Mouse (Mus musculus): ENCODE results near the gene Tstd1.
A peak's percentile ranks its signal among the peaks of the same experiment; 100 is the strongest.

The Tstd1 gene

DNA sequence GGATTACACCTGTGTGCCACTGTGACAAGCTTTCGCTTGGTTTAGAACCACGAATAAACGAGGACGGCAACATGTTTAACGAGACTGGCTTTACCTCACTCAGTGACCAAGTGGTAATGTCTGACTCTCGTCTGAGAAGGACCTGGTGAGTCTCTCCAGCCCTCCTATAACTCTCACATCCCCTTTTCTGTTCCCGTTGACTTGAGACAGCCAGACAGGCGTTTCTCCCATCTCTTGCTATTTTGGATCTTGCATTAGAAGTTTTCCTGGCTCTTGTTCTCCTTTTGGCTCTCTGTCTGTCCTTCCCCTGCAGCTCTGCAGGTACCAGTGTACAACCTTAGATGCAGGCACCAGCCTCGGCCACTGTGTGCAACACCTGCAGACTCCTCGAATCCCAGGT lies 32.3 kb downstream of the Tstd1 start:
- no peak for DNase-seq (ENCODE audit: extremely low read depth, insufficient read length, low spot score)

DNA sequence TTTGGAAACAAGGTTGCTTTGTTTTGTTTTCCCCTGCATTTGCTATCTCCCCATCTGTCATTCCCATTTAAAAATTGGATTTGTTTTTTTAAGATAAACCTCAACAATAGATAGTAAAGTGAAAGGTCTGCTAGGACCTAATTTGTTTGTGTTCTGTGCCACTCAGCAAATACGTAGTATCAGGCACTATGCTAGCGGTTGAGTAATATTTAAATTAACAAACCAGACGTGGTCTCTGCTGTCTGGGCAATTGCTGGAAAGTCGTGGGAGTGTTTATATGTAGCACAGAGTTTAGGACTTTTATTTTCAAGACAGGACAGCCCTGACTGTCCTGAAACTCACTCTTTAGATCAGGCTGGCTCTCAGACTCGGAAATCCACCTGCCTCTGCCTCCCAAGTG lies 33.9 kb downstream of the Tstd1 start:
- DNase-seq (ENCODE audit: extremely low read depth, insufficient read length, low spot score): no peak

DNA sequence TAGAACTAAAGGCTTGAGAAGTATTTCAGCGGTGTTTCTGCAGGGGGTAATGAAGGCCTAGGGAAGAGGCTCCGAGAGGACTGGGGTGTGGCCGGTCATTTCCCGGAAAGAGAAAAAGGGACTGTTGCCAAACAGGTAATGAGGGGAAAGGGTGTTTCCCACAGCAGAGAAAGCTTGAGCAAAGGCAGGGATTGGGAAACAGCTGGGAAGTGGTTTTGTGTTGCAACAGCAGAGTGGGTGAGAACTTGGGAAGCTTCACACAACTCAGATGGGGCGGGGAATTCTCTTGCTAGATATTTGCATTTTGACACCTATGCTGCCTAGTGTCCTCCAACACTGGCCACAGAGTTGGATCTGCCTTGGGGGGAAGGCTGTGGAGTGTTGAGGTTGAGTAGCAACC lies 34.3 kb downstream of the Tstd1 start:
- DNase-seq (ENCODE audit: extremely low read depth, insufficient read length, low spot score): no peak

DNA sequence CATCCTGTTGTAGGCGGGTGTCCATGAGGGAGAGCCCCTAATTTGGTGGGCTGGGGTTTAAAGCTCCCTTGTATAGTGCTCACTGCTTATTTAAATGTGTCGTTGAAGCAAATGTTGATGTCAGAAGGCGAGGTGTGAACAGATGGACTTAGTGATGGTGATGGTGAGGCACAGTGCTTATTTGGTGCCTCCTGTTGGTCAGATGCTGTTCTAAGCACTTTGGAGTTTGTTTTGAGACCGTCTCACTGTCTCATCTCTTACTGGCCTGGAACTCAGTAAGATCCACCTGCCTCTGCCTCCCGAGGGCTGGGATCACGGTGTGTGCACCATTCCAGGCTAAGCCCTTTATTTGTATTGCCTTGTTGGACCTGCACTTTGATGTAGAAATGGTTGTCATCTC lies 36.3 kb downstream of the Tstd1 start:
- DNase-seq (ENCODE audit: extremely low read depth, insufficient read length, low spot score): no peak

DNA sequence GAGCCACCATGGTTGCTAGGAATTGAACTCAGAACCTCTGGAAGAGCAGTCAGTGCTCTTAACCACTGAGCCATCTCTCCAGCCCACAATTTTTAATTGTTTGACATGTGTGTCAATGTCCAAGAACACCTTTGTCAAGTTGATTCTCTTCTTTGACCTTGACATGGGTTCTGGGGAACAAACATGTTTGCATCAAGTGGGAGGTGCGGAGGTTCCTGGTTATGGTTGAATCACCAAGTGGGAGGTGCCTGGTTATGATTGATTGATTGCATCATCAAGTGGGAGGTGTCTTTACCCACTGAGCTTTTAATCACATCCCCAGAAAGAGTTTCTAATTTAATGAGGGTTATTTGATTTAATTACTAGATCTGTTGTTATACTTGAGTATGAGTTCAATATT lies 38.9 kb downstream of the Tstd1 start:
- no peak for DNase-seq (ENCODE audit: extremely low read depth, insufficient read length, low spot score)

DNA sequence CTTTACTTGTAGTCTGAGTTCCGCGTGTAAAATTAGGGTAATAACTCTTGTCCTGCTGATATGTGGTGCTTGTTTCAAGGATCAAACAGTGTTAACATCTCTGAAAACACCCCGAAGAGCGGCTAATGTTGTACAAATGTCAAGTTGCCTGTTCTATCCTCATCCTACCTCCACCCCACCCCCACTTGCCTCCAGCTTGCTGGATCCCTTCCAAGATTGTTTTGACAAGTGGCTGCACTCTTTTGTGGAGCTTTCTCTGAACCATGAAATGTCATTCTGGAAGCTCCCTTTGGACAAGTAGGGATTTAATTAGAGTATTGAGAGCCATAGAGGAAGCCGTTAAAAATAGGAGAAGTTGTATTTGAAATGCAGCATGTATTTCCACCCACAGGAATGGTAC lies 41.1 kb downstream of the Tstd1 start:
- no peak for DNase-seq (ENCODE audit: extremely low read depth, insufficient read length, low spot score)

DNA sequence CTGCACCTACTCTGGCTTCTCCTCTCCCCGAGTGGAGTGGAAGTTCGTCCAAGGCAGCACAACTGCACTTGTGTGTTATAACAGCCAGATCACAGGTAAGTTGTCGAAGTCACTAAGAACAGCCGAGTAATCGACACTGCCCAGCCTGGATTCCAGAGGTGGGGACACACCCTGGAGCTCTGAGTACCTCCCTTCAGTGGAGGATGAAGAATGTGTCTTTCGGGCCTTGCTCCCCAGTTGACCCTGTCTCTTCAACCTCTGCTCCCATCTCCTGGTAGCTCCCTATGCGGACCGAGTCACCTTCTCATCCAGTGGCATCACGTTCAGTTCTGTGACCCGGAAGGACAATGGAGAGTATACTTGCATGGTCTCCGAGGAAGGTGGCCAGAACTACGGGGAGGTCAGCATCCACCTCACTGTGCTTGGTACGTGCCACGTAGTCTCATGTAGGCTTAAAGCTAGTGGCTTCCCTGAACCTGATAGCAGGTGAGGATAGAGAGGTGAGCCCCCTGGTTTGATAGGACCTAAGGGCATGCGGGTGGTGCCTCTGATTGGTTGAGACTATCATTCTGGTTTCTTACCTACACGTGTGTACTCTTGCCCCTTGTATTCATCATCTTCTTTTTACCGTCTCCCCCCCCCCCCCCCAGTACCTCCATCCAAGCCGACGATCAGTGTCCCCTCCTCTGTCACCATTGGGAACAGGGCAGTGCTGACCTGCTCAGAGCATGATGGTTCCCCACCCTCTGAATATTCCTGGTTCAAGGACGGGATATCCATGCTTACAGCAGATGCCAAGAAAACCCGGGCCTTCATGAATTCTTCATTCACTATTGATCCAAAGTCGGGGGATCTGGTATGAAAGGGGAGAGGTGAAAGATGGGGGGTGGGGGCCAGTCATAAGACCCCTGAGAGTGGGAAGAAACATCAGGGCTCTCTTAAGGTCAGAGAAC lies 42.2 kb downstream of the Tstd1 start:
- no peak for DNase-seq (ENCODE audit: extremely low read depth, insufficient read length, low spot score)

DNA sequence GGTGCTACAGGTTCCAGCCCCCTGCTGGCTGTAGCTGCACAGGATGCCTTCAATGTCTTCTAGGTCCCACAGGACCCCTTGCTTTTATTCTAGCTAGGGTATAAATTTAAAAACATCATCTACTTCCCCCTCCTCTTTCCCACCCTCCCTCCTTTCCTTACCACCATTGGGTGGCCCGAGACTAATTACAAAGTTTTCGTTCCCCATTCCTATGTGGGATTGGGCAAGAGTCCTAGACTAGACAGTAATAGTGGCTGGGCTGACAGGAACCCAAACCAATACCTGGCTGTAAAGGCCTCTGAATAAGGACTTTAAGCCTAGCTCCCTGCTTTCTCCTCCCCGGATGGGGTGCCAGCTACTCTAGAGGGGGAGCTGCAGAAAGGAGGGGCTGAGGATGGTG lies 44.5 kb downstream of the Tstd1 start:
- DNase-seq (ENCODE audit: extremely low read depth, insufficient read length, low spot score): no peak

DNA sequence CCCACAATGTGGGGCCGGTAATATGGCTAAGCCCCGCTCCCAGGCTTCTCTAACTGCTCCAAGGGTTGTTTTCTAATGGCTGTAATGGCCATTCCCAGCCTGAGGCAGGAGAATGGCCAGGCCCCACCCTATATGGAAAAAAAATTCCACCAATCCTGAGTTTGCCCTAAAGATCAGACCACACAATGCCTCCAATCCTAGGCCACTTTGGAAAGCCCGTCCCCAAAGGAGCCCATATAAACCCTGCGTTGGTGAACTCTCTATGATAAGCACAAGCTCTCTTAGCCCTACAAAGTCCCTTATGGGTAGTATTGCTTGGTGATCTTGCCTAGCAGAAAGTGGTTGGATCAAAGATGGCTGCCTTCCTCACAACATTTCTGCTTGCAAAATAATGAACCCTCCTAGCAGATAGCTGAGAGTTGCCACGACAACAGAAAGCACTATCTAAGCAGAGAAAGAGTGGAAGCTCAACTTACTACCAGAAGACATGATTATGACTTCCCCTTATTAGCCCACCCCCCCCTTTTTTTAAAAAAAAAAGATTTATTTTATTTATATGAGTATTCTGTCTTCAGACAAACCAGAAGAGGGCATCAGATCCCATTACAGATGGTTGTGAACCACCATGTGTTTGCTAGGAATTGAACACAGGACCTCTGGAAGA lies 47.2 kb downstream of the Tstd1 start:
- DNase-seq (ENCODE audit: extremely low read depth, insufficient read length, low spot score): no peak

DNA sequence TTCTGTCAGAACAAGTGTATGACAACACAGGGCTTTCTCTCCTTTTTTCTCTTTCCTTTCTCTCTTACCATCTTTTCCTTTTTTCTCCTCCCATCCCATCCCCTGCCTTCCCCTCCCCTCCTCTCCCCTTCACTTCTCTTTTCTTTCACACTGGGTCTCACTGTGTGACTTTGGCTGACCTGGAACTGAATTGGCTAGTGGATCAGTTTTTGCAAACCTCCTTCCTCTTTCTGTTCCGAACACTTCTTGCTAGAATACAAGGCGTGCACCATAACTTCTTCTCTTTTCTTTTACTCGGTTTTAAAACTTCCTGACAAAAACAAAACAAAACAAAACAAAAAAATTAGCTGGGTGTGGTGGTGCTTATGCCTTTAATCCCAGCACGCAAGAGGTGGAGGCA lies 47.9 kb downstream of the Tstd1 start:
- no peak for DNase-seq (ENCODE audit: extremely low read depth, insufficient read length, low spot score)

DNA sequence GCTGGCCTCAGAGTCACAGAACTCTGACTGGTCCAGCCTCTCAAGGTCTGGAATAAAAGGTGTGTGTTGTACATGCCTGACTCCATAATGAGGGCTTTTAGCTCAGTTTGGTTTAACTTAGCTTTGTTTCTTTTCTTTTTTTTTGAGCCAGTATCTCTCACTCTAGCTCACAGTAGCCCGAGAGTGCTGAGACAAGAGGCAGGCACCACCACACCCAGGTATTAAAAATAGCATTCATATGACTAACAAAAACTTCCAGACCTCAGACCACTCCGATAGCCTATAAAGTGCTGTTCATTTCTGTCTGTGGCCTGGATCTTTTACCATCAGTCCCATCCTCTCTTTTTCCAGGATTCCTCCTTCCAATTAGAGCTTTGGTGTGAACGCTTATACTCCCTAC lies 51.0 kb downstream of the Tstd1 start:
- peak; percentile 15 for DNase-seq (ENCODE audit: extremely low read depth, insufficient read length, low spot score)
